8 mouse cellular contexts compared by ENCODE assay signal in genomic region chr19:6427653-6428434, GRCm38 (mm10). TPM values are rescaled to one million over a fixed set of nuclear protein-coding genes. Genes with fewer than 3 reads are reported as not detected.
DNase-seq lines count a peak whose midpoint lies in the region; ATAC-seq lines count a peak whose summit lies in the region.

No protein-coding gene starts in this region.

- H3K4me2 ChIP-seq in embryonic facial prominence, embryonic 12.5 days (replicated peaks): peak overlapping the region; percentile 59
- H3K4me2 ChIP-seq in intestine, embryonic 15.5 days (replicated peaks): peak overlapping the region; percentile 67

- no peaks in the 10 kb centered on the region for H3K36me3 ChIP-seq in embryonic facial prominence, embryonic 12.5 days
- H3K36me3 ChIP-seq in intestine, embryonic 15.5 days: no peaks in the 10 kb centered on the region

- peak; percentile 27 for DNase-seq in kidney, adult 18-20 months
- no peak for DNase-seq in kidney, adult 11 months
- DNase-seq in lung, postnatal 14 days: peak; percentile 53
- peak; percentile 43 for DNase-seq in urinary bladder, postnatal 25 days (ENCODE audit: low spot score)
- no peak for DNase-seq in cerebellum, adult 8-10 months

- H3K27ac ChIP-seq in embryonic facial prominence, embryonic 12.5 days: no peak overlapping the region
- H3K27ac ChIP-seq in intestine, embryonic 15.5 days: no peak overlapping the region

- peaks cover 87% of the 10 kb centered on the region for H3K27me3 ChIP-seq in embryonic facial prominence, embryonic 12.5 days
- peaks cover 75% of the 10 kb centered on the region for H3K27me3 ChIP-seq in intestine, embryonic 15.5 days (replicated peaks)

- H3K4me3 ChIP-seq in embryonic facial prominence, embryonic 12.5 days: peak overlapping the region; percentile 38
- peak overlapping the region; percentile 33 for H3K4me3 ChIP-seq in intestine, embryonic 15.5 days (replicated peaks)

- H3K9ac ChIP-seq in embryonic facial prominence, embryonic 12.5 days: no peak overlapping the region
- no peak overlapping the region; the same call in 1 of the 2 replicates for H3K9ac ChIP-seq in intestine, embryonic 15.5 days

- peaks cover 16% of the 10 kb centered on the region for H3K4me1 ChIP-seq in embryonic facial prominence, embryonic 12.5 days
- H3K4me1 ChIP-seq in intestine, embryonic 15.5 days (replicated peaks): peaks cover 21% of the 10 kb centered on the region

- ATAC-seq in embryonic facial prominence, embryonic 12.5 days (ENCODE audit: insufficient number of reproducible peaks, insufficient read depth, low FRiP score, low TSS enrichment): no peak
- peak; percentile 62 for ATAC-seq in intestine, embryonic 15.5 days
- ATAC-seq in frontal cortex, adult (ENCODE audit: low TSS enrichment): no peak

- 2% methylated on average over 86 of the region's 94 CpGs for WGBS in embryonic facial prominence, embryonic 12.5 days
- under 1% methylated on average over 94 of the region's 94 CpGs for WGBS in intestine, embryonic 15.5 days

- H3K9me3 ChIP-seq in embryonic facial prominence, embryonic 12.5 days: no peaks in the 10 kb centered on the region
- H3K9me3 ChIP-seq in intestine, embryonic 15.5 days: no peaks in the 10 kb centered on the region

RNA-seq across cellular contexts. Expression of gene Nrxn2, which starts 9.3 kb away (rescaled TPM):
- polyA plus RNA-seq in embryonic facial prominence, embryonic 12.5 days (2016; fragmentation: Nextera tagmentation; extraction: Ambion mirVana): 2.8 and 4.9 TPM in 2 replicates
- polyA plus RNA-seq in intestine, embryonic 15.5 days (2015; fragmentation: Nextera tagmentation; extraction: Ambion mirVana): 1.1 and 2.0 TPM in 2 replicates

RNA-seq across cellular contexts. Expression of gene Rasgrp2, which starts 28.7 kb away (rescaled TPM):
- polyA plus RNA-seq in embryonic facial prominence, embryonic 12.5 days (2016; fragmentation: Nextera tagmentation; extraction: Ambion mirVana): 24.5 and 30.9 TPM in 2 replicates
- 36.9 and 48.6 TPM in 2 replicates for polyA plus RNA-seq in intestine, embryonic 15.5 days (2015; fragmentation: Nextera tagmentation; extraction: Ambion mirVana)

RNA-seq across cellular contexts. Expression of gene Pygm, which starts 43.6 kb away (rescaled TPM):
- 3.5 and 6.0 TPM in 2 replicates for polyA plus RNA-seq in embryonic facial prominence, embryonic 12.5 days (2016; fragmentation: Nextera tagmentation; extraction: Ambion mirVana)
- polyA plus RNA-seq in intestine, embryonic 15.5 days (2015; fragmentation: Nextera tagmentation; extraction: Ambion mirVana): 6.1 and 6.3 TPM in 2 replicates

Comparison
In these comparisons a context has a peak if more than half of its experiments do, and no peak if none do; other contexts are left out.
1. DNase-seq: peak in kidney, adult 18-20 months (single experiment), lung, postnatal 14 days (single experiment) and urinary bladder, postnatal 25 days (single experiment); none in kidney, adult 11 months (single experiment) and cerebellum, adult 8-10 months (single experiment).